Mouse (Mus musculus): ENCODE data around the gene Vamp1. TPM values are rescaled to one million over a fixed set of nuclear protein-coding genes. Genes with fewer than 3 reads are reported as not detected.

The Vamp1 gene
- total RNA-seq (2023): 52.5 to 69.2 TPM (median 57.3 TPM) in 4 replicates

DNA sequence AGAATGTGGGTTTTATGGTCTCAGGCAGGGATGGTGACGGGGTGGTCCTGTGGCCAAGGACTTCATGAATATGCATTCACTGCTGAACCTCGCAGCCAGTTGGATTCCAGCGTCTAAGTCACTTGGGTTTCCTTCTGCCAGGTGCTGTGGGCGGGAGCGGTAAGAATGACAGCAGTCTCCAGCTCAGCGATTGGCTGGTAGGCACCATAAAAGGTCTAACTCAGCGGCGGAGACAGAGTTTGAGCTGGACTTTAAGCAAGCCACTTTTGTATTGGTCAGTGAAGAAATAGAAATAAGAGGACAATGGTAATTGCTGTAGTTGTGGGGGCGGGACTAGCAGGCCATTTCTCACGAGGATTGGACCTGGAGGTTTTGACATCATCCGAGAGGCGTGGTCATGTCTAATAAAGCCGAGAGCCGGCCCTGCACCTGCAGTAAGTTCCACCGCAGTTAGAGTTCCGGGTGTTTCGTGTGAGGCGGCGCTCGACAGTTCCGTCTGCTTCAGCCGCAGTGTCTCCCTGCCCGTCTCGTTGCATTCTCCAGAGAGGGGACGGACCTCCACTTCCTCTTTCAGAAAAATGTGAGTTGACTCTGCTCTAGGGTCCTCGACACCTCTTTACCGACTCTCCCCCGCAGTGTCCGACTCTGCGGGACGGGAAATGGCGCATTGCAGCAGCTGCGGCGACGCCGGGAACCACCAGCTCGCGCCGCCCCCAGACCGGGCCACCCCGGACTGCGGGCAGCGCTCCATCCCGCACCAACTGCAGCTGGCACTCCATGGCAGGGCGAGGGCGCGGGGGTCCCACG lies at the start of gene Vamp1:
Vamp1 (plus strand) TSS at position 404 of the 807 bp plus-strand sequence.

DNA sequence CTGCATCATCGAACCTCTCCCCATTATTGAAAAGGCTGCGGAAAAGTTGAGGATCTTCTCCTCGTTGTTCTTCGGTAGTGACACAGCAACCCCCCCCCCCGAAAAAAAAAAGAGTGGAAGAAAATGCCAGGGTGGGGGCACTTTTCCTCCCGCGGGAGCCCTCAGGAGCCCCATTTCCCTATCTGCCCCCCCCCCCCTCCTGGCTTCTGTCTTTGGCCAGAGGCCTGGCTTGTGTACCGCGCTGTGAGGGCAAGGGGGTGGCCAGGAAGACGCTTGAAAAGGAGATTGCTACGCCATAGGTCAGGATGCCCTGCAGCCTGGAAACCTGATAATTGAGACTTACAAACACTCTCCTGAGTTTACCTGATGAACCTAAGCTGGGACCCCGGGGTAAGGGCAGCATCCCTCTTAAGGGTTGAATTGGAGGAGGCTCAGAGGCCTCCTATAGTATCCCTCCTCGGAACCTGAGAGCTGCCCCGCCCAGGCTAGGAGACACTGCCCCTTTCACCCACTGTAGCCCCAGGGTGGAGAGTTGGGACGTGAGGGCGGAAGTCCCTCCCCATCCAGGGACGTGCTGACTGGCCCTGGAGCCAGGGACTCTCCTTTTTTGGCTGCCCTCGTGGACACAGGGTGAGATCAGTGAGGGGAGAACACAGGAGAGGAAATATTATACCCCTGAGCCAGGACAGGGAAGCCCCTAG lies 49.1 kb upstream of the Vamp1 start, which contains the start of gene Gapdh:
Gapdh (minus strand) TSS at position 417 of the 701 bp plus-strand sequence.

DNA sequence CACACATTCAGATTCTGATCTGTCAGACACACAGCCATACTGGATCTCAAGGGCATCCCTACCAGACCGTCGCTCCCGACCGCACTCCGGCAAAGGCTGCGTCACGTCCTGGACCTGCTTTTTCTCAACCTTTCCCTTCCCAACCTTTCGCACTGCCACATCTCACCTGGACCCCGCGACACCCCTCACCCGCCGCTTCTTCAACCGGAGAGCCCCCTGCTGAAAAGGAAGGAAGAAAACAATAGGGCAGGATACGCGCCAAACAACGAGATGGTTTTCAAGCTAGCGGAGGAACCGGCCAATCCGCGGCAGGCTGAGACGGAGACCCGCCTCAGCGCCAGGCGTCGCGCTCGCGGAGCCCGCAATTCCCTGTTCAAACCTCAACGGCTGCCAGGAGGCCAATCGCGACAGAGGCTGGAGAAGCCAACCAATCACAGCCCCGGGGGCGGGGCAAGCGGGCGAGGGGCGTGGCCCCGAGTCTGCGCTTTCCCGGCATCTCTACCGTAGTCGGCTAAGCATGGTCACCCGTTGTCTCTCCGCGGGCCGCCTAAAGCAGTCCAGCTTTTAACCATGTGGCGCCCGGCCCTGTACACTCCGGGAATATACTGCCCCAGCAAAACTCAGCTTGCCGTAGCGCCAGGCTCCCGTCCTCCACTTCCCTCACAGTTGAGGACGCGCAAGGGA lies 23.9 kb upstream of the Vamp1 start, which contains the start of the genes Ncapd2 and Mrpl51:
Ncapd2 (minus strand) TSS at position 370 of the 684 bp plus-strand sequence.
Mrpl51 (plus strand) TSS at position 470 of the 684 bp plus-strand sequence.

DNA sequence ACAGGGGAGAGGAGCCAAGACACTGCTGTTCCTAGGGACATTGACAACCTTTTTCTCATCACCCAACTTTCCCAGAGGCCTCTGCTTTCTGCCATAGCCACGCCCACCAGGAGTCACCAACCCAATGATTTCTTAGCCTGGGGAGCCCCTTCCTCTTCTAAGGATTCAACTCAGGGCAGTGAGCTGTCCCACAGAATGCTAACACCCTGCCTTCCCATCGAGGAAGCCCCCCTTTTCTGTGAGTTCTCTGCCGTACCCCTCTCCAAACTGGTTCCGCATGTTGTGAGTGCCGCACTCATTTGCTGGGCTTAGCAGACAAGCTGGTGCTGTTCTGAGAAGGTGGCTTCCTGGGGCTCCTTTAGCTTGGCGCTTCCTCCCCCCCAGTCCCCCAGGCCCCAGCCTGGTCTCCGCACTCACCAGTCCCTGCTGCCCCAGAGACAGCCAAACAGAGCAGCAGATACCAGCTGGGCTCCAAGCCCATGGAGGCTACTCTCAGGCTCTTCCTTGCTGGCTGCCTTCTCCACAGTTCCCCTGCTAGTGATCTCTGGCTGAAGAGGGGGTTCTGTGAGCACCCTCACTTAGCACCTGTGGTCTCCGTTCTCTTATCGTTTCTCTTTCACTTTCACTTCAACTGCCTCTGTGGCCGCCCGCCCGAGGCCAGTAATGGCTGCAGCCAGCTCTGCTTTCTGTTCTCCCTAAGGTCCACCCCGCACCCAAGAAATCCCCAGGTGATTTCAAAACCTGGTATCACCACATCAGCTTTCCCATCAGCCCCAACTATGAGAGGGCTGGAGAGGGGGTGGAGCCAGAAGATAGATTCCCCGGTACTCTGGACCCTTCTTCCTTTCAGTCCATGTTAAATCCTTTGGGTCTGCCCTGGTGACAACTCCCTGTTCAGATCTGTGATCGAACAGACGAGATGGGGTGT lies 16.0 kb downstream of the Vamp1 start, which contains the start of gene Tapbpl:
Tapbpl (minus strand) TSS at position 744 of the 928 bp plus-strand sequence.

DNA sequence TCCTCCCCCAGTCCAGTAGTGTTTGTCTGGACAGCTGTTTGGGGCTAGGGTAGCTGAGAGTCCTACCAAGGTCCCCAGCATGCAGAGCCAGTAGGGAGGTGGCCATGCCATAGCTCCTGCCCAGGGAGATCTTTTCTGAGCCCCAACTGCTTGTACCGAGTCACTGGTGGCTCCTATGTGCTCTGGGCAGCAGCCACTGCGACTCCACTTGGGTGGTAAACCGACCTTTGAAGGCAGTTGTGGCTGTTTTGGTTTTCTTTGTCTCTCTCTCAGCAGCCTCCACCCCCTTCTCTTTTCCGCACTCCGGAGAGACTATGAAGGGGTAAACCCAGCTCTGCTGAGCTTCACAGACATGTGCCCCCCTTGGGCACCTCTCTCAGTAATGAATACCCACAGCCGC lies 21.4 kb downstream of the Vamp1 start, which contains the start of gene Cd27:
Cd27 (minus strand) TSS at position 229 of the 400 bp plus-strand sequence.

DNA sequence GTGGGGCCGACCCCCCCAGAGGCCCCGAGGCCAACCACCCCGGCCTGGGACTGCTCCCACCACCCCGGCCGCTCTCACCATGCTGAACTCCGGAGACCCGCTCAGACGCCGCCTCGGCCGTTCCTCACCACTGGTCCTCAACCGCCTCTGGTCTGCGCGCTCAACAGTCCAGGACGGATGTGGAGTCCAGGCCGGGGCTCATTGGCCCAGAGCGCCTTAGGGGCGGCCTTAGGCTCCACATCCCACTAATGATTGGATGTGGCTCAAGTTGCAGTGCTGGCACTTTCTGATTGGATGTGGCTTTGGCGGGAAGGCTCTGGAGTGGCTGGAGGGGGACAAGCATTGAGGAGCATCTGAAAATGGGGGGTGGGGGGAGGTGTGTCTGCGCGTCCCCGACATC lies 70.5 kb downstream of the Vamp1 start, which contains the start of gene Tuba3a:
Tuba3a (minus strand) TSS at position 153 of the 400 bp plus-strand sequence.

Other genes with a start within 250 kb of the Vamp1 start
- 1.0 to 4.5 TPM in 2 of 4 replicates, not detected in the others for gene Pianp, start 218.9 kb upstream of the Vamp1 start, total RNA-seq (2023)
- 94.5 to 101 TPM (median 96.3 TPM) in 4 replicates for gene Zfp384, start 206.4 kb upstream of the Vamp1 start, total RNA-seq (2023)
- 77.2 to 90.6 TPM (median 81.6 TPM) in 4 replicates for gene Ing4, start 175.8 kb upstream of the Vamp1 start, total RNA-seq (2023)
- gene Acrbp, start 165.9 kb upstream of the Vamp1 start, total RNA-seq (2023): 11.0 to 13.7 TPM (median 11.4 TPM) in 4 replicates
- 13.3 to 16.6 TPM (median 16.0 TPM) in 4 replicates for gene Lpar5, start 147.6 kb upstream of the Vamp1 start, total RNA-seq (2023)
- 351 to 392 TPM (median 375 TPM) in 4 replicates for gene Chd4, start 119.6 kb upstream of the Vamp1 start, total RNA-seq (2023)
- 34.6 to 42.1 TPM (median 38.3 TPM) in 4 replicates for gene Nop2, start 83.6 kb upstream of the Vamp1 start, total RNA-seq (2023)
- gene Iffo1, start 70.3 kb upstream of the Vamp1 start, total RNA-seq (2023): 42.9 to 47.2 TPM (median 44.7 TPM) in 4 replicates
- gene Gapdh, start 49.1 kb upstream of the Vamp1 start, total RNA-seq (2023): 392 to 444 TPM (median 437 TPM) in 4 replicates
- gene Ncapd2, start 23.9 kb upstream of the Vamp1 start, total RNA-seq (2023): 38.6 to 46.4 TPM (median 44.2 TPM) in 4 replicates
- 31.0 to 37.3 TPM (median 34.3 TPM) in 4 replicates for gene Mrpl51, start 23.8 kb upstream of the Vamp1 start, total RNA-seq (2023)
- 24.7 to 26.0 TPM (median 25.6 TPM) in 4 replicates for gene Tapbpl, start 16.3 kb downstream of the Vamp1 start, total RNA-seq (2023)
- gene Cd27, start 21.5 kb downstream of the Vamp1 start, total RNA-seq (2023): 0.63 to 3.4 TPM (median 2.1 TPM) in 4 replicates
- not detected in 4 replicates for gene Tuba3a, start 70.5 kb downstream of the Vamp1 start, total RNA-seq (2023)
- 0.54 to 1.5 TPM (median 1.0 TPM) in 3 of 4 replicates, not detected in the other for gene Ltbr, start 98.3 kb downstream of the Vamp1 start, total RNA-seq (2023)
- gene Scnn1a, start 105.1 kb downstream of the Vamp1 start, total RNA-seq (2023): not detected in 4 replicates
- 1.1 to 2.5 TPM (median 1.4 TPM) in 4 replicates for gene Tnfrsf1a, start 133.8 kb downstream of the Vamp1 start, total RNA-seq (2023)
- not detected in 4 replicates for gene Plekhg6, start 165.2 kb downstream of the Vamp1 start, total RNA-seq (2023)